9 mouse cellular contexts compared by ENCODE assay signal in the genomic region with DNA sequence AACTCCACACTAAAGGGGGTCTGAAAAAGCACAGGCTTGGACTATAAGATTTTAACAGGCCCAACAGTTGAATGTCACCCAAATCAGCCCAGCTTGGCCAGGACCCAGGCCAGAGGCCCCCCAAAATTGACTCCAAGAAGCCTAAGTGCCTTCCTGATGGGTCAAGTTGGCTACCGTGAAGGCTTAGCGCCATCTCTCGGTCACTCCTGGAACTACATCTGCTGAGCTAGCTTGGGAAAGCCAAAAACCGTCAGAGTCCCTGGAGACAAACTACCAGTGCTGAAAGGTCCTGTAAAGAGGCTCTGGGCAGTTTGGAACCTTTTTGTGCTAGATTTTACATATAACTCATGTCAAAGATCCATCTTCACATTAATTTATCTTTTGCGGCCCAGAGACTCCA. TPM values are rescaled to one million over a fixed set of nuclear protein-coding genes. Genes with fewer than 3 reads are reported as not detected.
DNase-seq lines count a peak whose midpoint lies in the region; ATAC-seq and TF ChIP-seq lines count a peak whose summit lies in the region.
"Had no signal": no experiment of that assay in that cellular context is flagged by ENCODE, and none has a peak within 500 bp of the region (broad histone marks: within the 10 kb centered on the region; RNA-seq: fewer than 3 reads in every experiment).

No protein-coding gene starts in this region.

- ATAC-seq in neural tube, embryonic 15.5 days (ENCODE audit: low FRiP score) = no peak
- ATAC-seq in limb, embryonic 14.5 days (ENCODE audit: low FRiP score, low read depth) = no peak

- peak; percentile 85 for DNase-seq in neural tube, embryonic 10.5 days (ENCODE audit: extremely low spot score, low spot score)
- DNase-seq in adrenal gland, adult 2 months = peak; percentile 51
- peak; percentile 21 to 74 for DNase-seq in kidney, adult 8-10 months
- DNase-seq in limb, embryonic 14.5 days (ENCODE audit: low spot score) = peak; percentile 74
- DNase-seq in right cerebral cortex, postnatal 36 days (ENCODE audit: low spot score in 2 of 2) = peak; percentile 39 to 42

- H3K4me1 ChIP-seq in neural tube, embryonic 15.5 days = peaks cover 26% of the 10 kb centered on the region
- 0 out of 2 replicates have a peak, but pooled peaks cover 1% of the 10 kb centered on the region for H3K4me1 ChIP-seq in cortical plate, adult 2 months (ENCODE audit: control insufficient read depth, insufficient read depth, low read length)
- H3K4me1 ChIP-seq in limb, embryonic 14.5 days (ENCODE audit: control insufficient read depth, insufficient read depth, low read length) = peaks cover 7% of the 10 kb centered on the region; the same call in 1 of the 2 replicates
- H3K4me1 ChIP-seq: stomach, embryonic 15.5 days had no signal

- 13% methylated on average over 5 of the region's 5 CpGs for WGBS in neural tube, embryonic 15.5 days
- WGBS in limb, embryonic 14.5 days = 5% methylated on average over 5 of the region's 5 CpGs

- no peak overlapping the region for H3K4me3 ChIP-seq in neural tube, embryonic 15.5 days (replicated peaks)
- no peak overlapping the region for H3K4me3 ChIP-seq in cortical plate, adult 2 months (ENCODE audit: insufficient read depth, low read length)
- no peak overlapping the region for H3K4me3 ChIP-seq in limb, embryonic 14.5 days (replicated peaks; ENCODE audit: low read length)
- H3K4me3 ChIP-seq: hindbrain, embryonic 15.5 days; stomach, embryonic 15.5 days had no signal

- no peak overlapping the region for H3K9ac ChIP-seq in neural tube, embryonic 15.5 days (replicated peaks)
- no peak overlapping the region for H3K9ac ChIP-seq in limb, embryonic 14.5 days (ENCODE audit: low read depth, low read length, severe bottlenecking)
- H3K9ac ChIP-seq: hindbrain, embryonic 15.5 days; stomach, embryonic 15.5 days had no signal

- TF ChIP-seq CTCF in cortical plate, adult 2 months (IDR thresholded peaks at IDR 0.05; ENCODE audit: extremely low read depth, insufficient read depth, low read length) = peak; percentile 98

- no peaks in the 10 kb centered on the region for H3K36me3 ChIP-seq in neural tube, embryonic 15.5 days
- H3K36me3 ChIP-seq in limb, embryonic 14.5 days (ENCODE audit: control insufficient read depth, insufficient read depth, low read length) = no peaks in the 10 kb centered on the region
- H3K36me3 ChIP-seq: hindbrain, embryonic 15.5 days; stomach, embryonic 15.5 days had no signal

- peaks cover 8% of the 10 kb centered on the region for H3K9me3 ChIP-seq in neural tube, embryonic 15.5 days (replicated peaks)
- H3K9me3 ChIP-seq in limb, embryonic 14.5 days (ENCODE audit: control insufficient read depth, low read length) = 0 out of 2 replicates have a peak, but pooled peaks cover 6% of the 10 kb centered on the region
- H3K9me3 ChIP-seq: hindbrain, embryonic 15.5 days; stomach, embryonic 15.5 days had no signal

- H3K4me2 ChIP-seq in neural tube, embryonic 15.5 days = no peak overlapping the region
- H3K4me2 ChIP-seq in limb, embryonic 14.5 days (replicated peaks; ENCODE audit: low read depth, low read length, severe bottlenecking) = no peak overlapping the region
- H3K4me2 ChIP-seq: hindbrain, embryonic 15.5 days; stomach, embryonic 15.5 days had no signal

- no peak for TF ChIP-seq POLR2A in cortical plate, adult 2 months (IDR thresholded peaks at IDR 0.05; ENCODE audit: extremely low read depth, insufficient read depth, low read length)
- no peak for TF ChIP-seq POLR2A in limb, embryonic 14.5 days (IDR thresholded peaks at IDR 0.05; ENCODE audit: borderline replicate concordance, extremely low read depth, insufficient read depth, insufficient read length)

- H3K27me3 ChIP-seq in neural tube, embryonic 15.5 days (replicated peaks) = peaks cover 39% of the 10 kb centered on the region
- H3K27me3 ChIP-seq in limb, embryonic 14.5 days (ENCODE audit: control insufficient read depth, insufficient read depth, low read length) = peaks cover 42% of the 10 kb centered on the region

- H3K27ac ChIP-seq in neural tube, embryonic 15.5 days (replicated peaks) = no peak overlapping the region
- H3K27ac ChIP-seq in cortical plate, adult 2 months (ENCODE audit: insufficient read depth, low read length) = no peak overlapping the region
- no peak overlapping the region for H3K27ac ChIP-seq in limb, embryonic 14.5 days (replicated peaks; ENCODE audit: low read depth, low read length)
- H3K27ac ChIP-seq: hindbrain, embryonic 15.5 days; stomach, embryonic 15.5 days had no signal

RNA-seq across cellular contexts. Expression of gene Nos1, which starts 56.1 kb away (rescaled TPM):
- 2.6 and 2.9 TPM in 2 replicates for polyA plus RNA-seq in neural tube, embryonic 15.5 days (2015; fragmentation: Nextera tagmentation; extraction: Ambion mirVana)
- under 1 TPM; 0.24 to 0.35 TPM for total RNA-seq in adrenal gland, adult 2 months (2021)
- 0.13 and 0.20 TPM in 2 replicates for polyA plus RNA-seq in adrenal gland, adult 2 months (2012; rRNA removed)
- polyA plus RNA-seq in cortical plate, adult 2 months (2012; rRNA removed) = 8.3 and 8.8 TPM in 2 replicates
- 0.41 and 0.45 TPM in 2 replicates for polyA plus RNA-seq in limb, embryonic 14.5 days (2012; rRNA removed)
- polyA plus RNA-seq in limb, embryonic 14.5 days (2014; fragmentation: Nextera tagmentation; extraction: Ambion mirVana) = 0.32 and 0.70 TPM in 2 replicates
